Mouse (Mus musculus): ENCODE measurements at regions not wholly inside any gene's neighbourhood (a gene's known extent, or its start where the extent isn't known, plus 50 kb on each side); places are given as distances from the start of the nearest gene placed in this dataset.
"Not testable (repeated sequence)": the region's sequence is repeated elsewhere in the genome, so short reads cannot be mapped to it uniquely, and the experiment has no call there.

DNA sequence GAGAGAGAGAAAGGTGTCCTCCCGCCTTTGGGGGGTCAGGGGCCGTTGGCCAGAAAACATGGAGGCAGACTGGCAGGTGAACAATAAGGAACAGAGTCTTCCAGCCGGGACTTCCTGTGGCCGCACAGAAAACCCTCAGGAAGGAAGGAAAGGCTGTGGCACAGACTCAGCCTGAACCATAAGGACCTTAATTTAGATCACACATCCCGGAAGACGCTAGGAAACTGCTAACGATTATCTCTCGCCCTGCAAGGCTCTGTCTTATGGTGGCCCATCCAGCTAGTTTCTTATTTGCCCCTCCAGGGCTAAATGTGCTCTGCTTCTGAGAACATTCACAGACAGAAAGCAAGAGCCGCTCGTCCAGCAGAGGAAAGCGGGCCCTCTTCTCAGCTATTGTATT is 130.0 kb upstream of the Haao start:
- intact Hi-C loops (cut with DNase I), result no loop called here
- DNase-seq (ENCODE audit: low spot score in 2 of 2), result no peak

DNA sequence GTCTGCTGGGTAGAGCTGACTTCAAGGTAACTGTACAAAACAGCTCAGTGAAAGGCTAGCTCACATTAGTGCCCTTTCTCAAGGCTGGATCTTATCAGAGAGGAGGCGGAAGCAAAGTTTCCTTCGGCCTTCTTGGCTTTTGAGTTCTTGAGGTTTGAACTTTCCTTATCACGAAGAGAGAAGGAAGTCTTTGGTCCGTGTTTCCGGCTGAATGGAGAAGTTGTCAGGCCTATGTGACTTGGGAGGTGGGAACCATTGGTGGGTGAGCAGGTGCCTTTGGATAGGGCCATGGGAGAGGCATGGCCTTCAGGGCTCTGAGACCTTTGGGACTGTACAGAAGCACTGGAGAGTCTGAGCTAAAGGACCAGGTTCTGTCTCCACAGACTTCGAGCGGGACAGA is 128.1 kb upstream of the Haao start:
- DNase-seq (ENCODE audit: low spot score in 2 of 2), result no peak
- intact Hi-C loops (cut with DNase I), result no loop called here

DNA sequence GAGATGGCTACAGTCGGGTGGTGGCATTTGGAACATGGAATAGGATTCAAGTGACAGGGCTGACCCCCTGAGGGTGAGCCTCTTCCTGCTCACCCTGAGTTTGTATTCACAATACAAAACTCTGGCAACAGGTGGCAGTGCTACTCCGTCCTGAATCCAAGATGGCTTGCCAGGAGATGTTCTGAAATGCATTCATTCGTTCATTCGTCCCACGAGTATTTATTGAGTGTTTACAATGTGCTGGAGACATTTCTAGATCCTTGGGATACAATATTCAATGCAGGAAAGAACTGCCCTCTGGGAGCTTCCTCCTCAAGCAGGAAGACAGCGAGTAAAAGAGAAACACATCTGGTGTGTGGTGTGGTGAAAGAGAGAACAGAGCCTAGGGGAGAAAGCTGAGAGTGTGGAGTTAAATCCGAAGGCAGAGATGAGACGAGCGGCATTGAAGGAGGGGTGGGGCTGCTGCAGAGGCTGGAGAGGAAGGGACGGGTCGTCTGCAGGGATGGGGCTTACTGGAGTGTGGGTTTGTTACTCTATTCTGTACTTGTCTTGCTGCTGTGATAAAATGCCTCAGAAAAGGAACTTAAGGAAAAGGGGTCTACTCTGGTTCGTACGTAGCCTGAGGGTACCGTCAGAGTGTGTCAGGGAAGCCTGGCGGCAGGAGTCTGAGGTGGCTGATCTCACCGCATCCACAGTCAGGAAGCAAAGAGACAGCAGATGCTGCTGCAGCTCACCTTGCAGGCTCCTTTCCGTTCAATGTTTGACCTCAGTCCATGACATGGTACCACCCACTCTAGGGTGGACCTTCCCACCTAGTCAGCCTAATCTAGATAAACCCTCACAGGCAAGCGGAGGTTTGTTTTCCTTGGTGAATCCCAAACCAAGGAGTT is 125.9 kb upstream of the Haao start:
- DNase-seq (ENCODE audit: low spot score in 2 of 2), result peak in 1 of 2 experiments; percentile 36
- intact Hi-C loops (cut with DNase I), result loop anchor here (2.0 to 5.0 kb wide), 2 partner anchors 71 to 215 kb away; no protein-coding TSS in a partner anchor

DNA sequence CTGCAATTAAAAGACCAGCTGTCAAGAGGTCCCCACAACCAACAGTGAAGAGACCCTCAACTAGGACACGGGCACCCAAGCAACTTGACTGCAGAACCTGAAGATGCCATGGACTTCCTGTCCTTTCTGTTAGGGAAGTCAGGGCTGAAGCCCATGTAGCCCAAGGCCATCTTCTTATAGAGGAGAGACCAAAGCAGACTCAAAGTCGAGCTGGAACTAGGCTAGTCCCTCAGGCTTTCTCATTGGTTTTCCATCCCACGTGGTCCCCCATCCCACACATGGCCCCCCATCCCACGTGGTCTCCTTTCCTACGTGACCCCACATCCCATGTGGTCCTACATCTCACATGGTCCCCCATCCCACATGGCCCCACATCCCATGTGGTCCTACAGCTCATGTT is 125.1 kb upstream of the Haao start:
- no peak for DNase-seq (ENCODE audit: low spot score in 2 of 2)
- intact Hi-C loops (cut with DNase I), result loop anchor here (2.0 to 5.0 kb wide), 2 partner anchors 71 to 216 kb away; no protein-coding TSS in a partner anchor

DNA sequence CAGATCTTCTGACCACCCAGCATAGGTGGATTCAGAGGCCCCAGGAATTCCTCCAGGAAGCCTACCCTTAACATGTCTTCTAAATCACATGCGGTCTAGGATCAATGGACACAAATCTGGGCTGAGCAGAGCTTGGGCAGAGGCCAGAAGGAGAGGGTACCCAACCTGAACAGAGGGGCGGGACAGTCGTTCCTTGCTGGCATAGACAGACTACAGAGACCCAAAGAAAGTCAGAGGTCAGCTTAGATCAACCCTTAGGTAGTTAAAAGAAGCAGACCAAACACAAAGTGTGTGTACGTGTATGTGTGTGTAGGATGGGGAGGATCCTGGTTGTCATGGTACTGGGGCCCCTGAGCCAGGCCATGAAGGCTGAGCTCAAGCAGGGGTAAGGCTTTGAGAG is 124.7 kb upstream of the Haao start:
- DNase-seq (ENCODE audit: low spot score in 2 of 2), result no peak
- intact Hi-C loops (cut with DNase I), result loop anchor here (2.0 to 5.0 kb wide), 2 partner anchors 70 to 216 kb away; no protein-coding TSS in a partner anchor

DNA sequence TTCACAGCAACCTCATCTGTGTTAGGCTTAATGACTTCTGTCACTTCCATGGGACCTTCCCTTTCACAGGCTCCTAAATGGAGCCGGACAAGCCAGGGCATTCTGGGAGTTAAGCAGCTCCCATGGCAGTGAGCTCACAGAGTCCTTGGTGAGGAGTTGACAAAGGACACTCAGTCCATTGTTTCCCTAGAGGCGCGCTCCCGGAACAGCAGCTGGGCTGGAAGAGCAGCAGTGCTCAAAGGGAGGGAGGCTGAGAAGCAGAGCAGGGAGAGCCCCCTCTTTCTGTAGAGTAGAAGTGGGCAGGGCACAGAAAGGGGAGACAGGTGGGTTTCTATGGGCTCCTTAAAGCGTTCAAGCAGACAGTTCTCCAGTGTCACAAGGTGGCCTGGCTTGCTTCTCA is 124.3 kb upstream of the Haao start:
- intact Hi-C loops (cut with DNase I), result loop anchor here (2.0 to 5.0 kb wide), 2 partner anchors 70 to 217 kb away; no protein-coding TSS in a partner anchor
- no peak for DNase-seq (ENCODE audit: low spot score in 2 of 2)

DNA sequence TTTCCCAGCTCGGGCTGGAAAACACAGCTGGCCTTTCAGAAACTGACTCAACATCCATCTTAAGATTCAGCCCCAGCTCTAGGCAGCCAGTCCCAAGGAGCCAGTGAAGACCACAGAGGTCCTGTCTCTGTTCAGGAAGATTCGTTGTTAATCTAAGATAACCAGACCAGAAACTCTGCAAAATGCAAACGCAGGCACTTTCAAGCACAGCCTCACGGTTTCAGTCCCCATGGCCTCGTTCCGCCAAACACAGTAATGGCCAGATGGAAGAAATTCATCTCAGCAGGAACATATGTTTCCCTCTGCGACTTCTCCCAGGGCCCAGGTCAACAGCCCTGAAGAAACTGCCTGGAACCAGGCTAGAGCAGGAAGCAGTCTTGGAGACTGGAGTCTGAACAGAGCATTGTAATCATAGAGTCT is 121.7 kb upstream of the Haao start:
- intact Hi-C loops (cut with DNase I), result no loop called here
- DNase-seq (ENCODE audit: low spot score in 2 of 2), result no peak

DNA sequence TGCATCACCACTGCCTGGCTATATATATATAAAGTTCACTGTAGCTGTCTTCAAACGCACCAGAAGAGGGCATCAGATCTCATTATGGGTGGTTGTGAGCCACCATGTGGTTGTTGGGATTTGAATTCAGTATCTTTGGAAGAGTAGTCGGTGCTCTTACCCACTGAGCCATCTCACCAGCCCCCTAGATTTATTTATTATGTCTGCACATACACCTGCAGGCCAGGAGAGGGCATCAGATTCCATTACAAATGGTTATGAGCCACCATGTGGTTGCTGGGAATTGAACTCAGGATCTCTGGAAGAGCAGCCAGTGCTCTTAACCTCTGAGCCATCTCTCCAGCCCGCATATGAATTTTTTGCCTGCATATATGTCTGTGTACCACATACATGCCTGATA is 120.4 kb upstream of the Haao start:
- DNase-seq (ENCODE audit: low spot score in 2 of 2); intact Hi-C loops (cut with DNase I): not testable (repeated sequence)

DNA sequence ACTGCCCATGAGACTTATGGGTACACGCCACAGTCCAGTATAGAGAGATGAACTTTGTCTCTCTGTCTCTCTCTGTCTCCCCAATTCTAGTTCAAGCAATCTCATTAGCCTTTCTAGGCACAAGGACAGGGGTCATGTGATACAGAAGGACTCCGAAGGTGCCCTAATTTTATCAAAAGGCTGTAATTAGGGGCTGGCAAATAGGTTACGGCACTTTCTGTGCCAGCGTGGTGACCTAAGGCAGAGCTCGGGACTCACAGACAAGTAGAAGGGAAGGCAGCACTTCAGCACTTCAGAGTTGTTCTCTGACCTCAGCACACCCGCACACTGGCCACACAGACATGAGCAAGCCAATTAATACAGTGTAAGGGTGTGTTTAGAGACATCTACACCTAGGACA is 119.2 kb upstream of the Haao start:
- no peak for DNase-seq (ENCODE audit: low spot score in 2 of 2)
- intact Hi-C loops (cut with DNase I), result no loop called here

DNA sequence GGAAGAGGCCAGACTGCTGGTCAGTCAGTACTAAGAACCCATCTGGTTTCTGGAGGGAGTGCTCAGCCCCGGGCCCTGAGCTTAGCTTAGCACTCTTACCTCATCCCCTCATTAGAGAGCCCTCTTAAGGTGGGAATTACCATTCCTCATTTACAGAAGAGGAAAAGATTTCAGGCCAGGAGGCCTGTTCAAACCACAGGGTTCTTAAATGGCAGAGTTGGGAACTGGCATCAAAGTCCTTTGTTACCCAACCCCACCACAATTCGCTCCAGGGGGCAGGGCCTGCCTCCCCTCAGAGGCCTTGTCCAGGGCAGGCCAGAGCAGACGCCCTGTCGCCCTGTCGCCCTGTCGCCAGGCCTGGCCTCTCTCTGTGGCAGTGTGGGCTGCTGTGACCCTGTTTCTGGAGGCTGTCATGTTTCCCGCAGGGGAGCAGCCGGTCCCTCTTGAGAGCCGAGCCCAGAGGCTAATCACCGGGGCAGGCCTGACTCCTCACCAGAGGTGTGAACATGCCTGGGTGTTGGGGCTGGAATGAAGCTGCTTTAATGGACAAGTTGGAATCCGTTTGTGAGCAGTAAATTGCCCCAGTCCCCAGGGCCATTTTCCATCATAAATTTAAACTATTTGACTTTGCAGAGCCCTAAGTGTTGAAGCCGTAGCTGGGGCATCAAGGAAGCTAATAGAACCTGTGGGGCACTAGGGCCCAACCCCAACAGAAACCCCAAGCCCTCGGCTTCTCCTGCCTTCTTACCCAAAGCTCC is 116.9 kb upstream of the Haao start:
- DNase-seq (ENCODE audit: low spot score in 2 of 2), result no peak
- intact Hi-C loops (cut with DNase I), result no loop called here

DNA sequence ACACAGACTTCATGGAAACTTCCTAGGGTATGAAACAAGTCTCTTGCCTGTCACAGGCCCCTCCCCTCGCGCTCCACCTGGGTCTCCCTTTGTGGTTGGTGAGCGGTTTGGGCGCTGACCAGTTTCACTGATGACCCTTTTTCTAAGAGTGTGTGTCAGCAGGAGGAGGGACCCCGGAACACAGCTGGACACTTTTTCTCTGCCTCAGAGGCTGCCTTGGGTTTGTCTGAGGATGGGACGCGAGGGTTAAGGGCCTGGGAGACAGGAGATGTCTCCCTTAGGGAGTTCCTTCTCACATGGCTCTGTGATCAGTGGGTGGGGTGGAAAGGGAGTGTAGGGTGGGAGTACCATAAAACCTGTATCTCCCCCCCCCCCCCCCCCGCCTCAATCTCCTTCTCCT is 115.8 kb upstream of the Haao start:
- intact Hi-C loops (cut with DNase I), result no loop called here
- DNase-seq (ENCODE audit: low spot score in 2 of 2), result no peak

DNA sequence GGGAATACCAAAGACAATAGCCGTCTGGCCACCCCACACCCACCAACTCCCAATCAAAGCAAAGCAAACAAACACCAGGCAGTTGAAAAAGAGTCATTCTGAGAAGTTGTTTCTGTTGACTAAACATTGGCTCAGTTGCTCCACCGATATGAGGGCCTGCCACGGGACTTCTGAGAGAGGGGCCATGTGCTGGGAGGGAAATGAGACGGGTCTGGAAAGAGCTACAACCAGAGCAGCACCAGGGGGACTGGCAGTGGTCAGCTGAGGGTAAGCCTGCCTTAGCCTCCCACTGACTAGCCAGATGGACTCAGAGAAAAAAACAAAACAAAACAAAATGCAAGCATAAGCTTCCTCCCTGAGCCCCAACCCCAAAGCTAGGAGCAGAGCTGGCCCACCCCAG is 115.1 kb upstream of the Haao start:
- no peak for DNase-seq (ENCODE audit: low spot score in 2 of 2)
- intact Hi-C loops (cut with DNase I), result no loop called here

DNA sequence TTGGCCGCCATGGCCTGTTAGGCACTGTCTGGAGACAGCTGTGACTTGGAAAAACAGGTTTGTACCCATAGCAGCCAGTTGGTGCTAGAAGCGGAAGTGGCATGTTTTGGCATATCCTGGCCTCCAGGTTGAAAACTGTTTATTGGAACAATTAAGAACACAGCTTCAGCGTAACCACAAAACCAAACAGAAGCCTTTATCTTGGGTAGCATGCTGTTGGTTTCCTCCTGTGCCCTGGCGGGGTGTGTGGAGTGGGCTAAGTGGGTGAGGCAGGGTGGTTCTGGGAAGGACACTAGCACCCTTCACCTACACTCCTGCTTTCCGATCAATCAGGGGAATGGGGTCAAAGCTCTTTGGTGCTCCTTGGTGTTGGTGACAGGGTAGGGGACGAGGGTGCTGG is 114.4 kb upstream of the Haao start:
- intact Hi-C loops (cut with DNase I), result no loop called here
- no peak for DNase-seq (ENCODE audit: low spot score in 2 of 2)

DNA sequence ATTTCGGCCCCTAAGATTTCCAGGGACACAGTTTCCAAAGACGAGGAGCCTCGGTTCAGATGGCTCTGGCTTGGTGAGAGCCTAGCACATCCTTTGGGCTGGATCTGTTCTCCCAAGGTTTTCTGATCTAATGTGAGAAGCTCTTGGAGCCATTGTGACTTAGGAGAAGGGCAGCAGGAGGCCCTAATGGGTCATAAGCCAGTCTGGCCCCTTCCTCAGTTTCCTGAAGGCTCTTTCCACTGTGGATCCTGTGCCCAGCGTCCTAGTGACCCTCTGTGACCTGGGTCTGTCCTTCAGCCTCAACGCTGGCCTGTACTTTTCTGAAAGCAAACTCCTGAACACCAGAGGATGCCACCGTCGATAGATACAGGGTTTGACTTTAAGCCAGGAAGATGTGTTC is 113.1 kb upstream of the Haao start:
- DNase-seq (ENCODE audit: low spot score in 2 of 2), result no peak
- intact Hi-C loops (cut with DNase I), result no loop called here

DNA sequence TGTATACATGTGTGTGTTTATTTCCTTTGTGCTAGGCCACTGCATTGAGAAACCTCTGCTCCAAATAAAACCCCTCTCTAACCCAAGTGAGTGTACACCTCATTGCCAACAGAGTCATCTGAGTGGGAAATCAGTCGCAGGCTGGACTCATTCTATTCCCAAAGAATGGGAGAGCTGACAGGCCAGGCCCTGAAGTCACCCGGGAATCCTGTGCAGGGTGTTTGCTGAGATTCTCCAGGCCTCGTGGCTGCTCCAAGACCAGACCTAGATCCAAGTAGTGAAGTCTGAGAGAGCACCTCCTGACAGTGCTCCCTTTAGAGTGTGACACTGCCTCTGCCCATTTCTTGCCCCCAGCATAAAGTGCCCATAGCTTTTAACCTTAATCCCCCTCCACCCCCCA is 112.4 kb upstream of the Haao start:
- DNase-seq (ENCODE audit: low spot score in 2 of 2), result no peak
- intact Hi-C loops (cut with DNase I), result no loop called here

DNA sequence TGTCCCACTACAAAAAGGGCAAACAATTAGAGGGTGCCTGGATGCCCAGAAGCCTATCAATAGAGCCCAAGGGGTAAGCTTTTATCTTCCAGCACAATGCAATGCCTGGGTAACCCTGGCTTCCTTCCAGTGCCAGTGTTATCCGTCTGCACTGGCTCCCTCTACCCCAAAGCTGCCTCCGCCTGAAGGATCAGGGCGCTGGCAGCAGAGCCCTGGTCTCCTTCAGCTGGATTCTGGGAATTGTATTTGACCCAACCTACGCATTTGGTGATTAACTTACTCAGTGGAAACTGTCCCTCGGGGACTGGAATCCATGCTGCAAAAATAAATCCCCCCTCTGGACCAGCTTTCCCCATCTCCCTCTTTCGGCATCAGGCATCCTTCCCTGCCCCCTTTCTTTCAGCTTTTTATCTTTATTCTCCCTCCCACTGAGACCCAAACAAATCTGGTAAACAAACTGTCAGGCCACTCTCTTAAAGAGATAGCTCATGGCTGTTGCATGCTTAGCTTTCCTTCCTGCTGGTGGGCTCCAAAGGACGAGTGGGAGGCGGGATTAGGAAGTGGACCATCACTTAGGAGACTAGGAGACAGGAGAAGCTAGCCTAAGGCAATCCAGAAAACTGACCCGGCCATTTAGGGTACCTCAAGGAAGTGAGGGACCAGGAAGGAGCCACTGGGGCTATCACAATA is 111.5 kb upstream of the Haao start:
- intact Hi-C loops (cut with DNase I), result no loop called here
- no peak for DNase-seq (ENCODE audit: low spot score in 2 of 2)

DNA sequence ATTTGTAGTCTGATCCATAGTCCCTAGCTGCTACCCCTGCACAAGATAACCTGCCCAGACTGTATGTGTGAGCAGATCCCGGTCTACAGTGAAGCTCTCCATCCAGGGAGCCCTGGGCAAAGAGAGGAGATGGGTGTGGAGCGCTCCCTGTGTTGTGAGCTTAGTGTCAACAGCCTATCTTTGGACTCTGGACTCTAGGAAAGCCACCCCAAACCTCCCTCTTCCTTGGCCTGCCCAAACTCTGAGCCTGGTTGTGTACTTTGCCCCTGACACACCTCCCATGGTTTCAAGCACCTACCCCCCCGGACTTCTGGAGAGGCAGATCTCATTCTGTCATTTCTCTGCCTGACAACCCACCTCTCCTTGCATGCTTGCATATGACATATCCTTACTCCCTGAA is 110.9 kb upstream of the Haao start:
- intact Hi-C loops (cut with DNase I), result no loop called here
- no peak for DNase-seq (ENCODE audit: low spot score in 2 of 2)

DNA sequence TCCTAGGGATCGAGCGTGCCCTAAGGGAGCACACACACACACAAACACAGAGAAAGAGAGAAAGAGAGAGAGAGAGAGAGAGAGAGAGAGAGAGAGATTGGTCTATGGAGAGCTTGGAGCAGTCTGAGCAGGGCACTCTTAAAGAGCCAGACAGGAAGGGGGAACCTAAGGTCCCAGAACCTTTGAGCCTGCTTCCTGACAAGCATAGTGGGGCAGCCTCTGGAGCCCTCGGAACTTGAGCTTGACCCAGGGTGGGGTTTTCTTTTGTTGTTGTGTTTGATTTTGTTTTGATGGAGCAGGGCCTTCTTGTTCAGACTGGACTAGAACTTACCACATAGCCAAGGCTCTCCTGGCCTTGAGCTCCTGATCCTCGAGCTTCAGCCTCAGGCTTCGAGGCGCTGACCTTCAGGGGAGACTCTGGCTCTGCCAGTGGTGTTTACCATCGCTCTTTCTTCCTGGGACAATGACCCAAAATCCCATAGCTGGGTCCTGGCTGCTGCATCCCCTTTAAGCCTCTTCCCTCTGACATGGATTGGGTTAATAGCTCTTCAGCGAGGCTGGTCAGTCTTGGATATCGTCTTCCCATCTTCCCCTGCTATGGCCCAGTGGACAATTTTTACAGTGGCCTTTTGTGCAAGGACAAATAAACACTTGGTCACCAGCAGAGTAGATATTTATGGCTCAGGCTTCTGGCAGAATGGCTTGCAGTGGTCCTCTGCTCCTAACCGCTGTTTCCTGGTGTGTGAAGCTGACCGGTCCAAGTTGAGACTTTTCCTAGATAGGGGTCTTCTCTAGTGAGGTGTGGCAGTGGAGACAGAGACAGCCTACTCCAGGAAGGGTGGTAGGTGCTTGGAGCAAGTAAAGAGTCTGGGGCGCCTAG is 110.1 kb upstream of the Haao start:
- intact Hi-C loops (cut with DNase I), result no loop called here
- no peak for DNase-seq (ENCODE audit: low spot score in 2 of 2)

DNA sequence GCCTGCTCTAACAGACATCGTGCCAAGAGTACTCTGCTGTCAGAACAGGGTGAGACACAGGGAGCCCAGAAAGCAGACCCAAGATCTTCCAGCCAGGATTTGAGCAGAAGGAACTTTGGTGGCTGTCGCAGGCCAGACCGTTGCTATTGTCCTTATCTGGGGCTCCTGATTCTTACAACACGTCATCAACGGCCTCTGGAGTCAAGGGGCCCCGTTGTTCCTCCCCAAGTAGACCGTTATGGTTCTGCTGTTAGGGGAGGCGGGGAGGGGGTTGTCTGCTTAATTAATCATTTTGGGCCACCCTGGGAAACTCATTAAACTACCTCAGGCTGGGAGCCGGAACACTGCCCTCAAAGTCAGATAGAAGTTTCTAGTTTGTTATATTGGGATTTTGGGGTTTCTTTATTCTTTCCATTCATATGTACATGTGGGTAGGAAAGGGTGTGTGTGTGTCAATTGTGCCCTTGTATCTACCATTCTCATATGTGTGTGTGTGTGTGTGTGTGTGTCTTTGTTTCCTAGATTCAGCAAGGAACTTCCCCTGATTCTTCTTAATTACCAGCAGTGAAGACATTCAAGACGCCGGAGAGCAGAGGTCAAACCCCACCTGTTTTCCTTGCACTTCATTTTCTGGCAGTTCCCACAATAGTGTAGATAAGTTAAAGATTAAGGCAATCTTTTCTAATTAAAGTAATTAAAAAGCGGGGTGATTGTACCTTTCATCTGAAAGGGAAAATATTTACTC is 109.2 kb upstream of the Haao start:
- DNase-seq (ENCODE audit: low spot score in 2 of 2), result no peak
- intact Hi-C loops (cut with DNase I), result no loop called here

Data from left cerebral cortex, postnatal 36 days (tissue).